Mouse (Mus musculus) heart, postnatal 0 days (tissue): ENCODE results near the gene Dennd2c.

ENCODE experiments used
- CTCF ChIP-seq: IDR thresholded peaks from 2 replicates; pipeline ENCODE4 v1.5.1; 2016; ENCODE audit warnings: antibody characterized with exemption, control low read depth, low read depth
- EP300 ChIP-seq: IDR thresholded peaks from 2 replicates; pipeline ENCODE4 v1.6.1; 2016; ENCODE audit warnings: antibody characterized with exemption, low read depth

- TF ChIP-seq EP300 (no peak), CTCF (no peak)
Observed at GRCm38 (mm10) chr3:103107565-103108240, 5.3 kb downstream of the Dennd2c start.
